Mouse (Mus musculus) intestine, embryonic 14.5 days (tissue): ENCODE data around the gene Ptprt. TPM values are rescaled to one million over a fixed set of nuclear protein-coding genes. Genes with fewer than 3 reads are reported as not detected.

Source experiments
- ATAC-seq: fragments of 200-750 bp; cut with Nextera tagmentation; replicated peaks from 2 replicates; pipeline ENCODE4 v1.8.0; 2017; ENCODE audit warnings: low read depth, moderate number of reproducible peaks, moderate TSS enrichment, moderate library complexity; ENCODE audit not compliant: low FRiP score, low TSS enrichment
- DNase-seq: peaks from one replicate; pipeline ENCODE4 v3.0.0-alpha.2; 2018; ENCODE audit warnings: low spot score
- H3K27ac ChIP-seq: fragments of 300-500 bp; sonication (generic); 2 replicates; pipeline ENCODE4 v1.5.1; 2014; ENCODE audit warnings: low read depth, mild to moderate bottlenecking, control low read depth
- H3K27me3 ChIP-seq: fragments of 300-500 bp; sonication (generic); replicated peaks from 2 replicates; pipeline ENCODE4 v1.6.1; 2014; ENCODE audit warnings: low read length, control low read depth; ENCODE audit not compliant: control insufficient read depth, insufficient read depth
- H3K36me3 ChIP-seq: fragments of 300-500 bp; sonication (generic); 2 replicates; pipeline ENCODE4 v1.6.1; 2014; ENCODE audit warnings: low read length, control low read depth; ENCODE audit not compliant: control insufficient read depth, insufficient read depth
- H3K4me1 ChIP-seq: fragments of 300-500 bp; sonication (generic); replicated peaks from 2 replicates; pipeline ENCODE4 v1.6.1; 2014; ENCODE audit warnings: low read length, control low read depth, mixed read lengths; ENCODE audit not compliant: control insufficient read depth, insufficient read depth
- H3K4me2 ChIP-seq: fragments of 300-500 bp; sonication (generic); 2 replicates; pipeline ENCODE4 v1.6.1; 2014; ENCODE audit warnings: low read length
- H3K4me3 ChIP-seq: fragments of 300-500 bp; sonication (generic); 2 replicates; pipeline ENCODE4 v1.5.1; 2014; ENCODE audit warnings: low read depth, low read length, control low read depth, mixed read lengths
- H3K9ac ChIP-seq: fragments of 300-500 bp; sonication (generic); 2 replicates; pipeline ENCODE4 v1.6.1; 2014; ENCODE audit warnings: mild to moderate bottlenecking, low read length
- H3K9me3 ChIP-seq: fragments of 300-500 bp; sonication (generic); 2 replicates; pipeline ENCODE4 v1.6.1; 2016; ENCODE audit warnings: low read length, control low read depth; ENCODE audit not compliant: control insufficient read depth
- WGBS: fragments of 180-500 bp; shearing (Covaris S2); extraction: QIAGEN DNeasy Blood & Tissue Kit; methylation state at CpG from one replicate; pipeline ENCODE4 v1.1.7; 2014; 5-methylcytosine and 5-hydroxymethylcytosine counted together
- polyA plus RNA-seq: library from polyadenylated mRNA; unstranded; fragments of >200 nt; fragmentation: Nextera tagmentation; extraction: Ambion mirVana; gene quantifications from 2 replicates; pipeline ENCODE4 v1.2.1, GENCODE M21; 2014

The Ptprt gene
- polyA plus RNA-seq, 1 experiment from 2014 or later = 1.4 TPM

DNA sequence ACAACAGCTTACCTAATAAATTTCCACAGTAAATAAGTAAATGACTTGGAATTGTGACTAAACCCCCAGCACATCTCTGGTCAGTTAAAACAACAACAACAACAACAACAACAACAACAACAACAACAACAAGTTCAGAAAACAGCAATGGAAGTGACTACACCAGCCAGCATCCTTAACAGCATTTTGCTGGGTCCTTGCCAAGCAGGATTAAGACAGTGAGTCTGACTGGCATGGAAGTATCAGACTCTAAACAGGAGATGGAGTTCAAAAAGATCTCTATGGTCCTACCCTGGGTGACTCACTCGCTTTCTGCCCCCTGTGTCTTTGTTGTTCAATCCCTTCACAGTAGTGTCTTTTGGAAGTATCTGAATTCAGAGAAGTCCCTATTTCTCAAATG lies 1035.1 kb downstream of the Ptprt start:
- no peaks in the 10 kb centered on the region for H3K27me3 ChIP-seq
- ATAC-seq (no peak), DNase-seq (no peak)
- no peaks in the 10 kb centered on the region for H3K36me3 ChIP-seq
- H3K9me3 ChIP-seq = 0 out of 2 replicates have a peak, but pooled peaks cover 2% of the 10 kb centered on the region
- H3K4me1 ChIP-seq = no peaks in the 10 kb centered on the region
- H3K9ac ChIP-seq = no peak overlapping the region
- 77% methylated on average over 1 of the region's 1 CpGs for WGBS
- H3K4me3 ChIP-seq = no peak overlapping the region
- no peak overlapping the region for H3K27ac ChIP-seq
- H3K4me2 ChIP-seq = no peak overlapping the region

DNA sequence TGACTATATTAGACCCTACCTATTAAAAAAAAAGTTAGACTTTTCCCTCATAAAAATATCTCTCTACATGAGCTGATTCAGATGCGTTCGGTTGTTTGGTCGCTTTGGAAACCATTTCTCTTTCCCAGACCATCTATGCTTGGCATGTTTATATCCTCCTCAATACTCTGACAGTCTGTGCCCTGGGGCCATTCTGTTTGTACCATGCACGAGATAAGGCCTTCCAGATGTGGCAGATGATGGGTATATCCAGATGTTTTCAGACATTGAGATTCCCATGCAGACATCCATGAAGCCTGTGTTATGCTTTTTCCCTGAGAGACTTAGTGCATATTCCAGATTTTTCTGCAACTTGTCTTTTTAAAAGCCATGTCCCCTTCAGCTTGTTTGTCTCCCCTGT lies 1052.5 kb downstream of the Ptprt start:
- H3K4me1 ChIP-seq = no peaks in the 10 kb centered on the region
- H3K27ac ChIP-seq = no peak overlapping the region
- DNase-seq = no peak
- no peaks in the 10 kb centered on the region for H3K36me3 ChIP-seq
- 61% methylated on average over 4 of the region's 4 CpGs for WGBS
- no peak overlapping the region for H3K9ac ChIP-seq
- H3K4me2 ChIP-seq = no peak overlapping the region
- no peak overlapping the region for H3K4me3 ChIP-seq
- ATAC-seq = no peak
- H3K9me3 ChIP-seq = no peaks in the 10 kb centered on the region
- H3K27me3 ChIP-seq = no peaks in the 10 kb centered on the region

DNA sequence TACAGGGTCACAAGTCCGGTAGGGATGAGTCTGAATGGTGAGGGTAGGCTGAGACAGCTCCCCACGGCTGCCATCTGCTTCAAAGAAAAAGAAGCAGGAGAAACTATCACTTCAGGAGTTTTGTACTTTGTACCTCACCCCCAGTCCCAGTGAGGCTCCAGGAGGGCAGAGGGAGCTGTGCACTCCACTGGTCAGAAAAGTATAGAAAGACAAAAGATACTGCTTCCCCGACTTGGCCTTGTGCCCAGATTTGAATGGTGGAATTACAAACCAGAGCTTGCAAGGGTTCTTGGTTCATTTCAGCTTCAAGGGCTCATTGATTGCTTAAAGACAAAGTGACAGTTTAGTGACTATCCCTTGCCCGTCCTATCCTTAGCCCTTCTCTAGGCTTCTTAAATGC lies 1053.6 kb downstream of the Ptprt start:
- Histone ChIP-seq H3K9ac (no peak overlapping the region), H3K36me3 (no peaks in the 10 kb centered on the region), H3K27ac (no peak overlapping the region), H3K9me3 (no peaks in the 10 kb centered on the region), H3K4me1 (no peaks in the 10 kb centered on the region), H3K27me3 (no peaks in the 10 kb centered on the region), H3K4me2 (no peak overlapping the region), H3K4me3 (no peak overlapping the region)
- DNase-seq (no peak), ATAC-seq (peak; percentile 53; the same call in 1 of the 2 replicates)
- WGBS = 66% methylated on average over 4 of the region's 4 CpGs

DNA sequence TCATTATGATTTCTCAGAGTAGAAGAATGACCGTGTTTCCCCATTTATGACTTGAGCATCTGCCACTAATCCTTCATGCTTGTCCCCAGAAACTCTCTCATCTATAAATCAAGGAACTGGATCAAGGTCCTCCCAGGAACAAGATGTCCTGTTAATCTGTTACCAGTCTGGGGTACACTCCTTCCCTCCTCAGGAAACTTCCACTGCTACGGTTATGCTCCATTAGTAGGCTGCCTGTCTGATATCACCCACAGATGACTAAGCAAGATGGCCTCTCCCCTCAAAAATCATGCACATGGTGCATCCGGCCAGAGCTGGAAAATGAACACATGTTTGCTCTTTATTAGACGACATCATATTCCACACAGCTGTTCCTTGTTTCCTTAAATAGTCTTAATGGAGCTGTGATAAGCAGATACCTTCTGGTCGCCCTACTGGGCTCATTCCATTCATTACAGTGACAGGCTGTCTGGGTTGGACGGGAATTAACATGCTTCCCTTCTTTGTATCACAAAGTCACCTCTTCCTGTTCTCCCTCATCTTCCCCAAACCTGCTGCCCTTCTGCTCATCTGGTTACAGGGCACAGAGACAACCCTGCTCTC lies 1060.6 kb downstream of the Ptprt start:
- no peak for DNase-seq
- Histone ChIP-seq H3K9me3 (no peaks in the 10 kb centered on the region), H3K27ac (no peak overlapping the region), H3K4me3 (no peak overlapping the region), H3K36me3 (no peaks in the 10 kb centered on the region), H3K27me3 (no peaks in the 10 kb centered on the region), H3K4me1 (no peaks in the 10 kb centered on the region), H3K4me2 (no peak overlapping the region), H3K9ac (no peak overlapping the region)
- ATAC-seq = no peak
- WGBS = 57% methylated on average over 6 of the region's 6 CpGs

DNA sequence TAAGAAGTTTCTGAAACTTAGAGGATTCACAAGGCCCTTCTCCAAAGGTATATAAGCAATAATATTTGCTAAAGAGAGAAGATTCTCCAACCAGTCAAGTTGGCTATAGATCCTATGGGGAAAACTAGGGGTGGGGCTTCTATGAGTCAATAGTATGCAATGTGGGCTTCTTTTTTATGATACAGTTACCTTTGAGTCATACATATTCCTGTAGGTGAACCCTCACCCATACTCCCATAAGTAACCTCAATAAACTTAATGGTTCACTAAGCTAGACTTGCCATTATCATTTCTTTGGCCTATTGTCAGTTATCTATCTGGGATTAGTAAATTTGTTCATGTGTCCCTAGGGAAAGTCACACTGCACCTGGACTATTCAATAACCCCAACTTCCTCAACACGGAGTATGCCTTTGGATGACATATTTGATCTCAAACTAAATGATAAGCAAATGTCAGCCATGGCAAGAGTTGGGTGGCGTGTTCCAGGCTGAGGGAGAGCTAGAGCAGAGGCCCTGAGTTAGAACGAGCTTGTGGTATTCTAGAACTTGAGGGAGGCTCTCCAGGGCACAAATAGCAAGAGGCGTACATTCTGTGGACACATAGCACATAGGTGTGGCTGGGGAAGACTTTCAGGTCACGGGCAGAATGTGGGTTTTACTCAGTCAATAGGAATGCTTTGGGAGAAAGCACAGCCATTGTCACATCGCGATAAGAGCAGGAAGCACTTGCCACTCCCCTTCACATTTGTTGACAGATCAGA lies 1067.4 kb downstream of the Ptprt start:
- ATAC-seq (no peak), DNase-seq (no peak)
- H3K4me3 ChIP-seq = no peak overlapping the region
- no peaks in the 10 kb centered on the region for H3K4me1 ChIP-seq
- 82% methylated on average over 7 of the region's 7 CpGs for WGBS
- no peaks in the 10 kb centered on the region for H3K27me3 ChIP-seq
- no peak overlapping the region for H3K9ac ChIP-seq
- no peak overlapping the region for H3K4me2 ChIP-seq
- no peaks in the 10 kb centered on the region for H3K36me3 ChIP-seq
- H3K27ac ChIP-seq = no peak overlapping the region
- no peaks in the 10 kb centered on the region for H3K9me3 ChIP-seq

DNA sequence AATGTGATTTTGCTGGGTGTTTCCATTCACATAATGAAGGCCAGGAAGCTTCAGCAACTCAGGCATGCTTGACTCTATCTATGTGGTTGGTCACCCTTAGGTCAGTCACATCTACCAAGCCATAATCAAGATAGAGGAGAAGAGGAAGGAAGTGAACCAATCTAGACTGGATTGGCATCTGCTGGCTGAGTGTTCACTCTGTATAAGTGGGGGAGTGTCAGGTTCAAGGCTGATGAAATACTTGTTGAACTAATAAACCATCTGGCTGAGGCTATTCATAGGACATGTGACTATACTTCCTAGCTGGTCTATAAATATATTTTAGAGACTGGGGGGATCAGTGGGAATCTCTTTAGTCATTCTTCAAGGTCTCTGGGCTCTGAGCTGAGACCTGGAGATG lies 1086.5 kb downstream of the Ptprt start:
- H3K27me3 ChIP-seq = no peaks in the 10 kb centered on the region
- H3K4me3 ChIP-seq = no peak overlapping the region
- ATAC-seq (no peak), DNase-seq (peak; percentile 18)
- no peak overlapping the region for H3K27ac ChIP-seq
- H3K9ac ChIP-seq = no peak overlapping the region
- no peaks in the 10 kb centered on the region for H3K9me3 ChIP-seq
- H3K4me2 ChIP-seq = no peak overlapping the region
- no peaks in the 10 kb centered on the region for H3K36me3 ChIP-seq
- H3K4me1 ChIP-seq = no peaks in the 10 kb centered on the region

DNA sequence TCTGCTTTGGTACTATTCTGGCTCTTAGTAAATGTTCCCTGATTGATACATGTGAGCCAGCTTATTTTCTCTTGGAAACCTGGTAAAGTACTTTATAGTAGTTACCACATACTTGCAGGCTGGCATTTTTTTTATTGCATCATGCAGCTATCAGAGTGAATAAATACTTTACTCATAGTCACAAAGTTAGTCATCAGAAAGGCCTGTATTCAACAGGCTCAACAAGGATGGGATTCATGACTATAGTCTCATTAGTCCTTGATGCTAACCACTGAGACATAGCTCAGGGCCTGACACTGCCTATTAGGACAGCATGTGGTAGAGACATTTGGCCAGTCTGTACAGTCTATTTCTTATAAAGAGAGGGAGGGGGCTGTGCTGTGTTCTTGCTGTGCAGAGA lies 1088.7 kb downstream of the Ptprt start:
- H3K4me2 ChIP-seq = no peak overlapping the region
- ATAC-seq (no peak), DNase-seq (no peak)
- H3K4me1 ChIP-seq = no peaks in the 10 kb centered on the region
- no peak overlapping the region for H3K27ac ChIP-seq
- no peaks in the 10 kb centered on the region for H3K36me3 ChIP-seq
- no peak overlapping the region for H3K9ac ChIP-seq
- no peaks in the 10 kb centered on the region for H3K9me3 ChIP-seq
- no peak overlapping the region for H3K4me3 ChIP-seq
- no peaks in the 10 kb centered on the region for H3K27me3 ChIP-seq

DNA sequence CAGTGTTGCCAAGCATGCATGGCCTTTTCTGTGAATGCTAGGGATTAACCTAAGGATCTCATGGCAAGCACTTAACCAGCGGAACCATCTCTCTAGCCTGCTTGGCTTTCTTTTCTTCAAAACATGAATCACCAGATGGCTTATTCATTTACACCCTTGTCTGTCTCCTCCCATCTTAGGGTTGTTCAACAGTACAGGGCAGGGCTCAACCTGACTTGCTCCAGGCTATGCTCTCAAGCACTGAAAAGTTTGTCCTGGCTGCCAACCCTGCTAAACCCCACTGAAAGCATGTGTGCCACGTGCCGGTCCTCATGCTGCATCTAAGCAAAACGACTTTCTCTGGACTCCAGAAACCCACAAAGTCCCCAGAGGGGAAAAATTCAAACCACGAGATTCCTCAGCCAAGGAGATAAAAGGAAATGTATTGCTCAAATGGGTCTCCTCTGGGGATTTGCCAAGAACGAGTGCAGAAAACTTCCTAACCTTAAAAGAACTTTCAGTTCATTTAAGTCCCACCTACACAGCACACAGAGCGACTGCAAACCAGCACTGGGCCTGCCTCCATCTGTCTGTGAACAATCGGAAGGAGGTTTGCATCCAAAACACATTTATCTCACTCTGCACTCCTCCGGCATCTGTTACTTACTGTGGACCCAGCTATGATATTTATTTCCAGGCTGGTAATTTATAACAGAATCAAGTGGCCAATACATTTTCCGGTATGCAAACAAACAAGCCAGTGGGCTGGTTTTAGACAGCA lies 1090.5 kb downstream of the Ptprt start:
- Histone ChIP-seq H3K27ac (no peak overlapping the region), H3K4me2 (no peak overlapping the region), H3K4me1 (no peaks in the 10 kb centered on the region), H3K27me3 (no peaks in the 10 kb centered on the region), H3K9me3 (no peaks in the 10 kb centered on the region), H3K9ac (no peak overlapping the region), H3K4me3 (no peak overlapping the region), H3K36me3 (no peaks in the 10 kb centered on the region)
- ATAC-seq (no peak), DNase-seq (no peak)
- 54% methylated on average over 10 of the region's 10 CpGs for WGBS
